Mouse (Mus musculus) macrophage (primary cell): ENCODE measurements around the gene Hunk. TPM values are rescaled to one million over a fixed set of nuclear protein-coding genes. Genes with fewer than 3 reads are reported as not detected.

Source experiments
- H3K27ac ChIP-seq: fragments of 350-480 bp; formaldehyde crosslinking; 2 replicates; pipeline ENCODE4 v1.9.0; 2021
- H3K36me3 ChIP-seq: fragments of 350-480 bp; formaldehyde crosslinking; 2 replicates; pipeline ENCODE4 v1.9.0; 2021; ENCODE audit errors: inconsistent target
- H3K4me3 ChIP-seq: fragments of 350-480 bp; formaldehyde crosslinking; 2 replicates; pipeline ENCODE4 v1.9.0; 2021; ENCODE audit errors: inconsistent target
- H3K79me2 ChIP-seq: fragments of 350-480 bp; formaldehyde crosslinking; 2 replicates; pipeline ENCODE4 v1.9.0; 2021; ENCODE audit errors: inconsistent target
- WGBS: methylation state at CpG from one replicate; pipeline ENCODE4 v1.1.7; 2026; ENCODE audit warnings: inconsistent platforms; ENCODE audit not compliant: missing documents; 5-methylcytosine and 5-hydroxymethylcytosine counted together
- polyA plus RNA-seq: library from polyadenylated mRNA; stranded (reverse); fragments of 250-400 nt; gene quantifications from 3 replicates; pipeline ENCODE4 v1.2.4, GENCODE M21; 2018; ENCODE audit warnings: inconsistent platforms

Hunk gene
- polyA plus RNA-seq, 1 experiment from 2014 or later, result not detected

DNA sequence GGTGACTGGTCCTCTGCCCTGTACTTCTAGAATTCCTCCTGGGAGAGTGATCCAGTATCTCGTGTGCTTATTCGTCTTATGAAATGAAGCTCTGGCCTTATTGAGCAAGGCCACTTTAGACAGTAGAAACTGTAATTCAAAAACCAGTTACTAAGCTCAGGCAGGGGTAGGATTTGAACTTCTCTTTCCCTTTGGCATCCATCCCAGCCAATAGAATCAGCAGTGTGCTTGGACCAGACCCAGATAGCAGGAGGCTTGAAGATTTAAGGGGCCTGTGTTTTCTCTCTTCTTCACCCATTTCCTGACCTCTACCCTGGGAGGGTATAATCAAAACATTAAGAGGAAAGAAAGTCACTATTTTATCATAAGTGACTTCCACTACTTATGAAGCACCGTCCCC lies 1.8 kb upstream of the Hunk start:
- 50% methylated on average over 3 of the region's 3 CpGs for WGBS

DNA sequence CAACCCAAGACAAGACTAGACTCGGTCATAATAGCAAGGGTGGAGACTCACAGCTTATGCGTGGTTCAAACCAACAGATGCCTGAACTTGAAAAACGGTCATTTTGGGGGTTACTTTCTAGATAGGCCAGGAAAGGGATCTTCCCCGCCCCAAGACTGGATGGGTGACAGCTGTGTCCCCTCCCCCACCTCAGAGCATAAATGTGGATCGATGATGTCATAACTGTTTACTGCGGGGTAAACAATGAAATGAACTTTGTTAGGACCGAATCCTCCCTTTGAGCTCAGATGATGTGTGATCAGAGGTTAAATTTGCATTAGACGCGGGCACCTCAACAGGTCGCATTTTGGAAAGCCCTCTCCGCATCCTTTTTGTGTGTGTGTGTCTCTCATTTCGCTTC lies 967 bp upstream of the Hunk start:
- 16% methylated on average over 12 of the region's 12 CpGs for WGBS
- Histone ChIP-seq H3K79me2 (no peaks in the 10 kb centered on the region), H3K4me3 (no peak overlapping the region), H3K27ac (no peak overlapping the region), H3K36me3 (no peaks in the 10 kb centered on the region)

More for the DNA sequence above, 1.8 kb upstream of the Hunk start:
- Histone ChIP-seq H3K27ac (no peak overlapping the region), H3K4me3 (no peak overlapping the region), H3K79me2 (no peaks in the 10 kb centered on the region), H3K36me3 (no peaks in the 10 kb centered on the region)

DNA sequence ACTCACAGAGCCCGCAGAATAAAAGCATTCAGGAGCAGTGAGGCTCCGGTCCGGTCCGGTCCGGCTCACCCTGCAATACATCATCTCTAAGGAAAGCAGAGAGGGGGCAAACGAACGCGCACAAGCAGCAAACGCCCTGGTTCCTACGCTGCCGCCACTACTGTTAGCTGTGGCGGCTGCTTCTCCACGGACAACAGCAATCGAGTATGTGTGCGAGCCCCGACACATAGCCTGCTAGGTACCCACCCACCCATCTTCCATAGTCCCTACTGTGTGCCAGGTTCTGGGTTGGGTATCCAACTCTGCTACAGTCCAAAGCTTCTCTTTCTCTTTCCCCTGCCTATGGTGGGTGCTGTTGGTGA lies 506 bp upstream of the Hunk start:
- no peak overlapping the region for H3K27ac ChIP-seq
- 6% methylated on average over 16 of the region's 16 CpGs for WGBS

DNA sequence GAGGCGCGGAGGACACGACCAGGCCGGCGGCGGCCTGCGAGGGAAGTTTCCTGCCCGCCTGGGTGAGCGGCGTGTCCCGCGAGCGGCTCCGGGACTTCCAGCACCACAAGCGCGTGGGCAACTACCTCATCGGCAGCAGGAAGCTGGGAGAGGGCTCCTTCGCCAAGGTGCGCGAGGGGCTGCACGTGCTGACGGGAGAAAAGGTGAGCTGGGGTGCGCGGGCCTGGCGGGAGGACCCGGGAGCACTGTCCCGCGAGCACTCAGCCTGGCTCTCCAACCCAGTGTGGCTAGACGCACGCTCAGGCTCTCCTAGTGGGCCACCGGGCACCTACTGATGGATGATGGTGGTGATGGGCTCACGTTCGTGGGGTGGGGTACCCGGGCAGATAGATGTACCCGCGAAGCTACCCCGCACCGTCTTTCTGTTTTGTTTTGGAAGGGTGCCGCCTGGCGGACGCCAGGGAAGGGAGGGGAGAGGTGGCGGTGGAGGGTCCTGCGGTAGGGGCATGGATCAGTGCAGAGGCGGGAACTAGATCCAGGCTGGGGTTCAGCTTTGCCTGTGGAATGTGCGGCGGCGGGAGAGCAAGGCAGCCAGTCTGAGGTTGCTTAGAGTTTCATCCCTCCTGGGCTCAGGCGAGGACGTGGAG lies 824 bp downstream of the Hunk start:
- Histone ChIP-seq H3K36me3 (no peaks in the 10 kb centered on the region), H3K27ac (no peak overlapping the region), H3K79me2 (no peaks in the 10 kb centered on the region), H3K4me3 (no peak overlapping the region)
- 2% methylated on average over 39 of the region's 49 CpGs for WGBS

More for the DNA sequence above, 506 bp upstream of the Hunk start:
- Histone ChIP-seq H3K36me3 (no peaks in the 10 kb centered on the region), H3K4me3 (no peak overlapping the region), H3K79me2 (no peaks in the 10 kb centered on the region)

DNA sequence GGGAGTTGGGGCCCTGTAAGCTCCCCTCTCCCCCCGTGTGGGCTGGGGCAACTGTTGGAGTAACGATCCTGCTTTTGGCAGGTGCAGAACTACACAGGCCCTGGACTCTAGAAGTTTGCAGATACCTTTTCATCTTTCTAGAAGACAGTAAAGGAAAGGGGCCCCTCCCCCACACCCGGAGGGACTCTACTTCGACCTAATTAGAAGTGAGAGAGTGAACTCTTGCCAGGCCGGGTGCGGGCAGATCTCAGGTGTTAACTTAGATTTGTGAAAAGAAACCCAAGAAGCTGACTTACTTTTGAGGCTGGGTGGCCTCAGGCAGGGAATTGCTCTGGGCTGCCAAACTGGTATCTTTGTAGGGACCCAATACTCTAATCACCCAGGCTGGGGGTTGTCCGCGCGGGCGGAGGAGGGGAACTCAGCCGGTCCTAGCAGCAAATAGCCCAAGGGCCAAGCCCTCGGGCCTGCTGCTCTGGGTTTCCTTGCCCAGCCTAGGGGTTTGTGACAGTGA lies 1.4 kb downstream of the Hunk start:
- Histone ChIP-seq H3K79me2 (no peaks in the 10 kb centered on the region), H3K36me3 (no peaks in the 10 kb centered on the region), H3K27ac (no peak overlapping the region), H3K4me3 (no peak overlapping the region)
- 20% methylated on average over 12 of the region's 12 CpGs for WGBS

DNA sequence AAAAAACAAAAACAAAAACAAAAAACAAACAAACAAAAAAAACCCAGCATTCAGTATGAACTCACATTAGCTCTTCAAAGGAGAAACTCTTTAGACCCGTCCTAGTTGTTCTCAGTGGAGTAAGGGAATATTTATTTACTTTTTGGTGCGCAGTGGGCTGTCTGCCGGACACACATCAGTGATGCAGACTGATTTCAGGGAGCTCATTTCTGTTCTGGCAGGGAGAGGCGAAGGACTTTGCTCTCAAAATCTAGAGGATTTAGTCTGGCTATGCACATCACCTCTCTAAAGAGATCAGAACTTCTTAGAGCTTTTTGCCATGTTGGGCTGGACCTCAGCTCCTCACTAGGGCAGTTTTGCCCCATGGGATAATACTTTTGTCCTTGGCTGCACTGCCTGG lies 2.1 kb downstream of the Hunk start:
- H3K27ac ChIP-seq, result no peak overlapping the region
- no peaks in the 10 kb centered on the region for H3K79me2 ChIP-seq
- no peaks in the 10 kb centered on the region for H3K36me3 ChIP-seq
- no peak overlapping the region for H3K4me3 ChIP-seq
- 89% methylated on average over 4 of the region's 4 CpGs for WGBS

DNA sequence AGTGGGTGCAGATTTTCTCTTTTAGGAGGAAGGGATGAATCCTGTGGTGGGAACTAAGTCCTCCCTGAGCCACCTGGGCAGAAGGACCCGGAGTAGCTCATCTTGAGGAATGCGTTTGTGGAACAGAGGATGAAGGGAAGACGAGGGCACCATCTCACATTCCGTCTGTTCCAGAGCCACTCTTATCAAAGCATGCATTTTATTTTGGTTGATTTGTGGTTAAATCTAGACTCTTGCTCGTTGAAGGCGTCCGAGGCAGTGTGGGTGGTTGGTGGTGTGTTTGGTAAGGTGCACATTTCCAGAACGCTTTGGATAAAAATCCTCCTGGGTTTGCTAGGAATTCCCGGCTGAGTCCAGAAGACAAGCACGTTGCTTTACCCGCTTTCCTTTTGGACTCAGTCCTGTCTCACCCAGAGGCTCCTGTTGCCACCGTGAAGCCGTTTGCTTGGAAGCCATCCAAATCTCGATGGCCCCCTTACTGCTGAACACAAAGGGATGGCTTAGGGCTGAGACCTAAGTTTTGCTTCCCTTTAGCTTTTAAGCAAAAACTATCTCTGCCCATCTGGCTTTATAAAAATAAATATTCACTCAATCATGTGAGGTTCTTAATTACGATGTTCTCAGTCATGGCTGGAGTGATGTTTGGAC lies 3.4 kb downstream of the Hunk start:
- Histone ChIP-seq H3K36me3 (no peaks in the 10 kb centered on the region), H3K79me2 (no peaks in the 10 kb centered on the region), H3K27ac (no peak overlapping the region), H3K4me3 (no peak overlapping the region)
- 89% methylated on average over 15 of the region's 15 CpGs for WGBS

DNA sequence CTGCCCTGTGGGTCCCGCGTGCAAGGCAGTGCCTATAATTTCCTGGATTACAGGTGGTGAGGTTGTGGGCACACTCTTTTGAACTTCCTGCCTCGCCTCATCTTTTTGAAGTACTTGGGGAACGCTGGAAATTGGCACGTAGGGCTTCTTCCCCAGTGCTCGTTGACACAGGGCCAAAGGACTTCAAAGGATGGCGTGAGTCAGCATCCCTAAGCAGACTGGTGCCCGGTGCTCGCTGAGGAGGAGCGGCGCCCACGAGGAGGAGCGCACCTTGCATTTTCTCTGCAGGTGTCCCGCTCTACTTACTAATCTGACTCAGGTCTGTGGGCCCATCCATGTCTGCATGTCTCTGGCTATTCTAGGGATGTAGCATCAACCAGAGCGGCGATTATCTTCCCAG lies 4.9 kb downstream of the Hunk start:
- WGBS, result 65% methylated on average over 16 of the region's 16 CpGs
- Histone ChIP-seq H3K36me3 (no peaks in the 10 kb centered on the region), H3K27ac (no peak overlapping the region), H3K4me3 (no peak overlapping the region), H3K79me2 (no peaks in the 10 kb centered on the region)

DNA sequence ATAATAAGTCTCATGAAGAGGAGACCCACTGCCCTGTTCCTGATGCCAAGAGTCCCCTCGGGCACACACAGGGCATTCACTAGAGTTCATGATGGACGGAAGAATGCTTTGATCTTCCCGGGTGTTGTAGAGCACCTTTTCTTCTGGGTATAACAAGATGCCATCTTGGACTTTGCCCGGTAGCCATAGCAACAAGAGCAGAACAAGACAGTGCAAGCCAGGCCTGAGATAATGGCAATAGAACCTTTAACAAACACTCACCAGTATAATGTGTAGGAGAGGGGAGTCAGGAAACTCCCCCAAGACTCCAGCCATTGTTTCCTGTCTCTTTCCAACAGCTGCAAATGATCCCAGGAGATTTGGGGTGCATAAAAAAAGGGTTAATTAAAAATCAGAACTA lies 8.9 kb downstream of the Hunk start:
- H3K27ac ChIP-seq, result no peak overlapping the region
- no peak overlapping the region for H3K4me3 ChIP-seq
- WGBS, result 83% methylated on average over 4 of the region's 4 CpGs
- no peaks in the 10 kb centered on the region for H3K36me3 ChIP-seq
- H3K79me2 ChIP-seq, result no peaks in the 10 kb centered on the region

DNA sequence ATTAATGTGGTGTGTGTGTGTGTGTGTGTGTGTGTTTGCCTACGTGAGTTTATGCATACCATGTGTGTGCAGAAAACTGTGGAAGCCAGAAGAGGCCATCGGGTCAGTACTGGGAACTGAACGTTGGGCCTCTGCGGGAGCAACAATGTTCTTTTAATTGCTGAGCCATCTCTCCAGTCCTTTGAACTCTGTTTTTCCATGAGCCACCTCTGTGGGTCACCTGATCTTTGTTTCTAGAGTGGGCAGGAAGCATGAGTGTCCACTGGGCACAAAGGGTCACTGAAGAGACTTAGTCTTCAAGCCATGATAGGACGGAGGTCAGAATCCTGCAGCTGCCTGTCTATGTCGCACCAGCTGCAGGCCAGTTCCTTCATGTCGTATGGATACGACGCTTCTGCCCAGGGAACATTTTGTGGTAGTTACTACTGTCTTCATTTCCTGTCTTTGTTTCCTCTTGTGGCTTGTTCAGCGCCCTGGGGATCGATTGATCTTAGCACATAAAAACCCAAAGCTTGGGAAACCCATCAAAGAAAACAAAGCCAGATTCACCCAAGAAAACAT lies 10.3 kb downstream of the Hunk start:
- no peak overlapping the region for H3K4me3 ChIP-seq
- WGBS, result 38% methylated on average over 11 of the region's 11 CpGs

DNA sequence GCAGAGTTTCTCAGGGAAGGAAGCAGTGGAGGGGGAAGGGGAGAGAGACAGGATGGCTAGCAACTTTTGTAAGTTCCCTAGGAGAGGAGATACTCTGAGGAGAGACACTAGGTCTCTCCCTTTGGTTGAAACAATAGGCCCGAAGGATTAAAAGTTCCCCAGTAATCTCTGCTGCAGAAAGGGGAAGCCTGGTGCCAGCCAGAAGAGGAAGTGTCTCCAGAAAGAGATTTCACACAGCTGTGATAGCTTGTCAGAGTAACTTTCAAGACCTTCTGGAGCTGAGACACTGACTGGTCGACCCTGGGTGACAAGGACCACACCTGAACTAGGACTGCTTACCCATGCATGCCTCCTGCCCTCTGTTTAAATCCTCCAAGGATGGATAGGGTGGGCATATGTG lies 11.1 kb downstream of the Hunk start:
- H3K27ac ChIP-seq, result no peak overlapping the region
- no peaks in the 10 kb centered on the region for H3K79me2 ChIP-seq
- 5% methylated on average over 2 of the region's 2 CpGs for WGBS
- H3K4me3 ChIP-seq, result no peak overlapping the region
- H3K36me3 ChIP-seq, result no peaks in the 10 kb centered on the region

More for the DNA sequence above, 10.3 kb downstream of the Hunk start:
- Histone ChIP-seq H3K27ac (no peak overlapping the region), H3K36me3 (no peaks in the 10 kb centered on the region), H3K79me2 (no peaks in the 10 kb centered on the region)

DNA sequence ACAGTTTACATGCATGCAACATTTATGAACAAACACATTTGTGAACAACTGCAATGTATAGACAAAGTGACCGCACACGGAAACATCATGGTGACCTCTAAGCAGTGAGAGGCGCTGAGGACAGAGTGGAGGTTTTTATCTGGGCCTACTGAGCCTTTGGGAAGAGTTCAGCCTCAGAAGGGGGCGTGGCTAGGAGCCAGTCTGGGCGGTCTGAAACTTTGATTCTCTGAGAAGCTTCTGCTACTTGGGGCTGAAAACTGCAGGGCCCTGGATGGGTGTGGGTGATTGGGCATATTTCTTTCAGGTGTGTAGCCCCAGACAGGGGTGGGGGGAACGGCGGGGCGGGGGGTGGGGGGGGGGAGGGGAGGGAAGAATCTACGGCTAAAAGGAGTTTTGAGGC lies 14.5 kb downstream of the Hunk start:
- WGBS, result 56% methylated on average over 5 of the region's 9 CpGs
- no peak overlapping the region for H3K27ac ChIP-seq
- no peaks in the 10 kb centered on the region for H3K79me2 ChIP-seq
- no peaks in the 10 kb centered on the region for H3K36me3 ChIP-seq
- no peak overlapping the region for H3K4me3 ChIP-seq

DNA sequence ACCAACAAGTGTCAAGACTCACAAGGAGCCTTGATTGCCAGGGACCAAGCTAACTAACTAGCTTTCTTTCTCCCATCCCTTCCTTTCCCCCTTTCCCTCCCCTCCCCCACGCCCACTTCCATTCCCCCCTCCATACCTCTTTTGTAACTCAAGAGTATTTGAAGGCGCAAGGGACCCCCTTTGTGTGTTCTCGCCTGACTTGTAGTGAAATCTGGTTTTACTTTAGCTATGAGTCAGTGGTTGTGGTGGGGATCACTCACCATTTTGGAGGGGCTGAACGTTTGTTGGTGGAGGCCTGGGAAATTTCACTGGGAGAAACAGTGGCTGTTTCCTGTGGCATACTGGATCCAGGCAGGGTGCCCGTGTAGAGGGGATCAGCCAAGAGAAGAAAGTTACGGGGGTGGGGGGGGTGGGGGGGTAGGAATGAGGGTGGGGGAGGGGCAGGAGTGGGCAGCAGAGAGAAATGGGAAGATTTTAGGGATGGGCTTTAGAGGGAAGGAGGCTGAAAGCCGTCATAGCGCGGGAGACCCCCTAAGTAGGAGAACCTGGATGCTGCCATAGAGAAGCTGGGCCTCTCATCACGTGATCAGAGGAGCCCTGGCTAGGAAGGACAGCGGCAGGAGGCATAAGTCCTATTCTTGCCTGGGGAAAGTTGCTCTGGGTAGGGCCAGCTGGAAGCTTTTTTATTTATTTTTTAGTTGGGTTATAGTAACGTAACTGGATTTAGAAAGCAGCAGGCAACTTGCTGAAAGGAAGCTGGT lies 15.3 kb downstream of the Hunk start:
- Histone ChIP-seq H3K4me3 (no peak overlapping the region), H3K27ac (no peak overlapping the region), H3K79me2 (no peaks in the 10 kb centered on the region), H3K36me3 (no peaks in the 10 kb centered on the region)
- WGBS, result 68% methylated on average over 9 of the region's 12 CpGs

DNA sequence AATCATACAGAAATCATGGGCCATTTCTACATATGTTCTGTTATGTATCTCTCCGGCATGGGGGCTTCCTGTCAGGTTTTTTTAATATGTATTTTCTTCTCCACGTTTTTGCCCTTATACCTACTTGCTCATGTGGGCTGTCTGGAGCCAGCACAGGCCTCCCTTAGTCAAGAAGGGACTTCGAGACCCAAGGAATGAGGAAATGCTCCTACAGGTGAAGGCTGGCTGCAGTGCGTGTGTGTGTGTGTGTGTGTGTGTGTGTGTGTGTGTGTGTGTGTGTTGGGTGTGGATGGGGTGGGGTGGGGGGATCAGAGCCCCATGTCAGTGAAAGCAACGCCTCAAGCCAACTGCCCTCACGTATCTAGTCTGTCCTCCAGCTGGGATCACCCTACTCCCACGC lies 16.5 kb downstream of the Hunk start:
- Histone ChIP-seq H3K27ac (no peak overlapping the region), H3K79me2 (no peaks in the 10 kb centered on the region), H3K4me3 (no peak overlapping the region), H3K36me3 (no peaks in the 10 kb centered on the region)
- 65% methylated on average over 7 of the region's 7 CpGs for WGBS

DNA sequence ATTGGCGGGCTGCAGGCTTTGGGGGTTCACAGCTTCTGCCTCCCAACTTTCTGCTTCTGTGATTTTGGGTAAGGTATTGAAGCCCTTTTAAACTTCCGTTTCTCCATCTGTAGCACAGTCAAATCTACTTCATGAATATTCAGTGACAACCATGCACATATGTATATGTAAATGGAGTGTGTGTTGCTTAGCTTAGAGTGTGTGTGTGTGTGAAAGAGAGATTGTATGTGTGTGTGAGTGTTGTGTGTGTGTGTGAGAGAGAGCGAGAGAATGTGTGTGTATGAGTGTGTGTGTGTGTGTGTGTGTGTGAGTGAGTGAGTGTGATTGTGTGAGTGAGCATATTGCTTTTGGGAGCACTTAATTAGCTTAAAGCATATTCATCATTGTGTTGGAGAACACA lies 19.4 kb downstream of the Hunk start:
- no peak overlapping the region for H3K27ac ChIP-seq
- no peak overlapping the region for H3K4me3 ChIP-seq
- H3K79me2 ChIP-seq, result no peaks in the 10 kb centered on the region
- WGBS, result 80% methylated on average over 2 of the region's 3 CpGs
- H3K36me3 ChIP-seq, result no peaks in the 10 kb centered on the region
